Mouse (Mus musculus): ENCODE measurements around the gene Sh3bgrl. TPM values are rescaled to one million over a fixed set of nuclear protein-coding genes. Genes with fewer than 3 reads are reported as not detected.
A peak's percentile ranks its signal among the peaks of the same experiment; 100 is the strongest.
"Not testable (repeated sequence)": the region's sequence is repeated elsewhere in the genome, so short reads cannot be mapped to it uniquely, and the experiment has no call there.

Sh3bgrl gene
- polyA plus RNA-seq (2014; fragmentation: Nextera tagmentation; extraction: Ambion mirVana), result 170 and 173 TPM in 2 replicates

GRCm38 (mm10) chrX:109095245-109096242 is at the start of gene Sh3bgrl:
Sh3bgrl (plus strand) TSS chrX:109095365.
- Histone ChIP-seq H3K9me3 (ENCODE audit: control insufficient read depth, low read length) (no peaks in the 10 kb centered on the region), H3K4me1 (ENCODE audit: control insufficient read depth, insufficient read depth, low read length) (no peaks in the 10 kb centered on the region), H3K27me3 (ENCODE audit: control insufficient read depth, insufficient read depth, low read length) (no peaks in the 10 kb centered on the region), H3K9ac (ENCODE audit: low read length) (peak within 1 kb of the TSS; percentile 41), H3K4me2 (ENCODE audit: low read depth, severe bottlenecking) (peak within 1 kb of the TSS; percentile 40), H3K36me3 (ENCODE audit: control insufficient read depth, insufficient read depth, low read length) (no peaks in the 10 kb centered on the region), H3K27ac (replicated peaks; ENCODE audit: low read depth, low read length) (peak within 1 kb of the TSS; percentile 60; the same call in 1 of the 2 replicates), H3K4me3 (ENCODE audit: low read depth, low read length) (peak within 1 kb of the TSS; percentile 36)
- 21% methylated on average over 26 of the region's 26 CpGs for WGBS
- ATAC-seq (ENCODE audit: insufficient number of reproducible peaks, low FRiP score, low TSS enrichment, low read depth) (peak; percentile 97), DNase-seq (ENCODE audit: low spot score) (peak; percentile 79)

DNA sequence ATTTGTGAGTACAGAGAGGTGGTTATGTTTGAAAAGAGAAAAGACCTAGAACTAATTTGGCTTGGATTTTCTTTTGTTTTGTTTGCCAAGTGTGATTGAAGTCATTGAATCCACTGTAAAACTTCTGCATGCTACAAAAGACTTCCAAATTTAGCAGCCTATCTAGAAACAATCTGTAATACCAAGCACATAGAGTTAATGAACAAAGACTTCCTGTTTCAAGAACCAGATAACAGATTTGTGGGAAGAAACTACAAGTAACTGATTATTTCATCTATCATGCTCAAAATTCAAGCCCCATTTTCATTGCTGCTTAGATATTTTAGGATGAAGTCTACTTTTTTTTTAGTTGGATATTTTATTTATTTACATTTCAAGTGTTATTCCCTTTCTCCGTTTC is 47.4 kb upstream of the Sh3bgrl start:
- WGBS, result 70% methylated on average over 1 of the region's 1 CpGs

DNA sequence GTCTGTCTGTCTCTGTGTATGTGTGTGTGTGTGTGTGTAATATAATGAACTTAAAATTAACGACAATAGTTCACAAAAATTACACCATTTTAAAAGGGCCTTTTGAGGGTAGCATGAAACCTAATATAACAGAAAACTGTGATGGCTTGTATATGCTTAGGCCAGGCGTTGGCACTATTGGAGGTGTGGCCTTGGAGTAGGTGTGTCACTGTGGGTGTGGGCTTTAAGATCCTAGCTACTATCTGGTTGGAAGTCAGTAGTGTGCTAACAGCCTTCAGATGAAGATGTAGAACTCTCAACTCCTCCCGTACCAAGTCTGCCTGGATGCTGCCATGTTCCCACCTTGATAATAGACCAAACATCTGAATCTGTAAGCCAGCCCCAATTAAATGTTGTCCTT is 23.4 kb upstream of the Sh3bgrl start:
- ATAC-seq (ENCODE audit: insufficient number of reproducible peaks, low FRiP score, low TSS enrichment, low read depth), result no peak
- WGBS, result 79% methylated on average over 3 of the region's 3 CpGs
- no peaks in the 10 kb centered on the region for H3K36me3 ChIP-seq (ENCODE audit: control insufficient read depth, insufficient read depth, low read length)

More for the DNA sequence above, 47.4 kb upstream of the Sh3bgrl start:
- Histone ChIP-seq H3K27me3 (ENCODE audit: control insufficient read depth, insufficient read depth, low read length) (no peaks in the 10 kb centered on the region), H3K4me1 (ENCODE audit: control insufficient read depth, insufficient read depth, low read length) (no peaks in the 10 kb centered on the region), H3K27ac (replicated peaks; ENCODE audit: low read depth, low read length) (no peak overlapping the region), H3K4me2 (ENCODE audit: low read depth, severe bottlenecking) (no peak overlapping the region), H3K36me3 (ENCODE audit: control insufficient read depth, insufficient read depth, low read length) (no peaks in the 10 kb centered on the region), H3K9ac (ENCODE audit: low read length) (no peak overlapping the region), H3K9me3 (ENCODE audit: control insufficient read depth, low read length) (no peaks in the 10 kb centered on the region), H3K4me3 (ENCODE audit: low read depth, low read length) (no peak overlapping the region)
- DNase-seq (ENCODE audit: low spot score) (no peak), ATAC-seq (ENCODE audit: insufficient number of reproducible peaks, low FRiP score, low TSS enrichment, low read depth) (no peak)

GRCm38 (mm10) chrX:109075716-109076115 is 19.4 kb upstream of the Sh3bgrl start:
- whole genome bisulfite sequencing, result 78% methylated on average over 1 of the region's 1 CpGs

More for the DNA sequence above, 23.4 kb upstream of the Sh3bgrl start:
- Histone ChIP-seq H3K9me3 (ENCODE audit: control insufficient read depth, low read length) (no peaks in the 10 kb centered on the region), H3K27ac (replicated peaks; ENCODE audit: low read depth, low read length) (no peak overlapping the region), H3K4me3 (ENCODE audit: low read depth, low read length) (no peak overlapping the region), H3K4me1 (ENCODE audit: control insufficient read depth, insufficient read depth, low read length) (no peaks in the 10 kb centered on the region), H3K4me2 (ENCODE audit: low read depth, severe bottlenecking) (no peak overlapping the region), H3K9ac (ENCODE audit: low read length) (no peak overlapping the region), H3K27me3 (ENCODE audit: control insufficient read depth, insufficient read depth, low read length) (no peaks in the 10 kb centered on the region)
- no peak for DNase-seq (ENCODE audit: low spot score)

DNA sequence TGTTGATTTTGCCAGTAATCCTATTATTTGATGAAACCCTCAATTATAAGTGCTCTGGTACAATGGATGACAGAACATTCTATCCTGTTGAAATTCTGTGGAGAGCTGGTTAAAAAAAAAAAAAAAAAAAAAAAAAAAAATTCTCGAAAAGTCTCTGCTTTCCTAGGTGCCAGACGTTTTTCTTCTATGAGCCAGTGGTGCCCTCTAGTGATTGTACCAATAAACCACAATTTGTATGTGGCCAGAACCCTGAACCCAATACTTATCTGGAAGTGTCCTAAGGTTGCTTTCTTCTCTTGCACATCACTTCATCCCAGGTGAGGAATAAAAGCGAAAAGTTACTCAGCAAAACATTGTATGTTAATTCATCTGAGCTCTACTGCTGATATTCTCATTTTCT is 18.8 kb upstream of the Sh3bgrl start:
- 25% methylated on average over 3 of the region's 3 CpGs for WGBS
- H3K9ac ChIP-seq (ENCODE audit: low read length), result no peak overlapping the region
- no peak for ATAC-seq (ENCODE audit: insufficient number of reproducible peaks, low FRiP score, low TSS enrichment, low read depth)
- no peaks in the 10 kb centered on the region for H3K9me3 ChIP-seq (ENCODE audit: control insufficient read depth, low read length)
- H3K36me3 ChIP-seq (ENCODE audit: control insufficient read depth, insufficient read depth, low read length), result no peaks in the 10 kb centered on the region
- no peaks in the 10 kb centered on the region for H3K27me3 ChIP-seq (ENCODE audit: control insufficient read depth, insufficient read depth, low read length)
- no peaks in the 10 kb centered on the region for H3K4me1 ChIP-seq (ENCODE audit: control insufficient read depth, insufficient read depth, low read length)
- no peak overlapping the region for H3K27ac ChIP-seq (replicated peaks; ENCODE audit: low read depth, low read length)
- no peak overlapping the region for H3K4me3 ChIP-seq (ENCODE audit: low read depth, low read length)
- DNase-seq (ENCODE audit: low spot score), result no peak
- H3K4me2 ChIP-seq (ENCODE audit: low read depth, severe bottlenecking), result no peak overlapping the region

More at GRCm38 (mm10) chrX:109075716-109076115, 19.4 kb upstream of the Sh3bgrl start:
- Histone ChIP-seq H3K4me1 (ENCODE audit: control insufficient read depth, insufficient read depth, low read length) (no peaks in the 10 kb centered on the region), H3K27ac (replicated peaks; ENCODE audit: low read depth, low read length) (no peak overlapping the region), H3K9me3 (ENCODE audit: control insufficient read depth, low read length) (no peaks in the 10 kb centered on the region), H3K4me3 (ENCODE audit: low read depth, low read length) (no peak overlapping the region), H3K27me3 (ENCODE audit: control insufficient read depth, insufficient read depth, low read length) (no peaks in the 10 kb centered on the region), H3K36me3 (ENCODE audit: control insufficient read depth, insufficient read depth, low read length) (no peaks in the 10 kb centered on the region), H3K9ac (ENCODE audit: low read length) (no peak overlapping the region), H3K4me2 (ENCODE audit: low read depth, severe bottlenecking) (no peak overlapping the region)
- DNase-seq (ENCODE audit: low spot score) (no peak), ATAC-seq (ENCODE audit: insufficient number of reproducible peaks, low FRiP score, low TSS enrichment, low read depth) (no peak)

- not testable (repeated sequence) for H3K27ac ChIP-seq (replicated peaks; ENCODE audit: low read depth, low read length); H3K27me3 ChIP-seq (ENCODE audit: control insufficient read depth, insufficient read depth, low read length); H3K4me1 ChIP-seq (ENCODE audit: control insufficient read depth, insufficient read depth, low read length); ATAC-seq (ENCODE audit: insufficient number of reproducible peaks, low FRiP score, low TSS enrichment, low read depth); DNase-seq (ENCODE audit: low spot score); H3K4me3 ChIP-seq (ENCODE audit: low read depth, low read length); H3K4me2 ChIP-seq (ENCODE audit: low read depth, severe bottlenecking); H3K9ac ChIP-seq (ENCODE audit: low read length); H3K9me3 ChIP-seq (ENCODE audit: control insufficient read depth, low read length); H3K36me3 ChIP-seq (ENCODE audit: control insufficient read depth, insufficient read depth, low read length)
- 51% methylated on average over 3 of the region's 4 CpGs for WGBS
These were observed 15.8 kb upstream of the Sh3bgrl start for GRCm38 (mm10) chrX:109079354-109079753.

- H3K9ac ChIP-seq (ENCODE audit: low read length), result no peak overlapping the region
- no peaks in the 10 kb centered on the region for H3K4me1 ChIP-seq (ENCODE audit: control insufficient read depth, insufficient read depth, low read length)
- no peak overlapping the region for H3K4me3 ChIP-seq (ENCODE audit: low read depth, low read length)
- H3K27ac ChIP-seq (replicated peaks; ENCODE audit: low read depth, low read length), result no peak overlapping the region
- H3K36me3 ChIP-seq (ENCODE audit: control insufficient read depth, insufficient read depth, low read length), result no peaks in the 10 kb centered on the region
- H3K4me2 ChIP-seq (ENCODE audit: low read depth, severe bottlenecking), result no peak overlapping the region
- H3K27me3 ChIP-seq (ENCODE audit: control insufficient read depth, insufficient read depth, low read length), result no peaks in the 10 kb centered on the region
- no peaks in the 10 kb centered on the region for H3K9me3 ChIP-seq (ENCODE audit: control insufficient read depth, low read length)
- ATAC-seq (ENCODE audit: insufficient number of reproducible peaks, low FRiP score, low TSS enrichment, low read depth) (no peak), DNase-seq (ENCODE audit: low spot score) (no peak)
These were observed 8.1 kb upstream of the Sh3bgrl start for GRCm38 (mm10) chrX:109087073-109087472.

DNA sequence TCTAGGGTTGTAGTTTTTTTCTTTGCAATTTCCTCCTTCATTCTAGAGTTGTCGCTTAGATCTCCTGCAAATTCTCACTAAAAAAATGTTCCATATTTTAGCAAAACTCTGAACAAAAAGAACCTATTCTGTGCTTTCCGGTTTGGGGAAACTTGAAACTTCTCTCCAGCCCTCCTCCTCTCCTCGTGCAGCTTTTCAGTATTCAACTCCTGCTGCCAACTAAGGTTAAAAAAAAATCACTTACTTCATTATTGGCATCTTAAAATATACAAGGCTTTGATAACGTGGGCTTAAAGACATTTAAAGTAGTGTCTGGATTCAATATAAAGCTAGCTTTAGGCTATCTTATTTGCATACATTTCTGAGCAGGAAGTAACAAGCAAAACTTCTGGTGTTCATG is 365 bp upstream of the Sh3bgrl start:
- 0 out of 2 replicates have a peak, but pooled peaks have one; percentile 10 for ATAC-seq (ENCODE audit: insufficient number of reproducible peaks, low FRiP score, low TSS enrichment, low read depth)
- Histone ChIP-seq H3K36me3 (ENCODE audit: control insufficient read depth, insufficient read depth, low read length) (no peaks in the 10 kb centered on the region), H3K4me1 (ENCODE audit: control insufficient read depth, insufficient read depth, low read length) (no peaks in the 10 kb centered on the region), H3K4me3 (ENCODE audit: low read depth, low read length) (peak overlapping the region; percentile 36), H3K9me3 (ENCODE audit: control insufficient read depth, low read length) (no peaks in the 10 kb centered on the region), H3K27ac (replicated peaks; ENCODE audit: low read depth, low read length) (peak overlapping the region; percentile 60; the same call in 1 of the 2 replicates), H3K4me2 (ENCODE audit: low read depth, severe bottlenecking) (peak overlapping the region; percentile 24; the same call in 1 of the 2 replicates), H3K27me3 (ENCODE audit: control insufficient read depth, insufficient read depth, low read length) (no peaks in the 10 kb centered on the region), H3K9ac (ENCODE audit: low read length) (no peak overlapping the region)
- 17% methylated on average over 4 of the region's 4 CpGs for WGBS
- no peak for DNase-seq (ENCODE audit: low spot score)
